13 mouse cellular contexts compared by ENCODE assay signal in the genomic region with DNA sequence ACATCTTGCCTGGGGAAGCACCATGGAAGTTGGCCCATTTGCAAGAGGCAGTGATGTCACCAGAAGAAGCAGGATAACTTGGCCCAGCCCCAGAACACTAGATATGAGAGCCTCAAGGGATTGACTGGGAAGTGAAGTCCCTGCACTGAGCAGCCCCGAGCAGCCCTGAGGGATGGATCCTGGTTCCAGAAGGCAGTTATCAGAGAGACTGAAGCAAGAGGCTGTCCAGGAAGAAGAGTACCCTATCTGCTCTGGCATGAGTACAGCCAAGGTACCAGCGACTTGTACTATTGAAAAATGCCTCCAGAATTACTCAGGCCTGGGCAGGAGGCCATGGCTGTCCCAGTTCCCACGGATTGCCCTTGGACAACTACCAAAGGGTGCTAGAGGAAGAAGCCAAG. TPM values are rescaled to one million over a fixed set of nuclear protein-coding genes. Genes with fewer than 3 reads are reported as not detected.
DNase-seq lines count a peak whose midpoint lies in the region; ATAC-seq and TF ChIP-seq lines count a peak whose summit lies in the region.
"Had no signal": no experiment of that assay in that cellular context is flagged by ENCODE, and none has a peak within 500 bp of the region (broad histone marks: within the 10 kb centered on the region; RNA-seq: fewer than 3 reads in every experiment).

No protein-coding gene starts in this region.

- WGBS in lung, postnatal 0 days, result 36% methylated on average over 3 of the region's 3 CpGs
- WGBS in heart, embryonic 12.5 days, result 42% methylated on average over 3 of the region's 3 CpGs
- 78% methylated on average over 3 of the region's 3 CpGs for WGBS in midbrain, embryonic 14.5 days

- H3ac ChIP-seq in myocyte (ENCODE audit: control insufficient read depth, insufficient read length), result no peak overlapping the region

- no peak for TF ChIP-seq EP300 in lung, postnatal 0 days (IDR thresholded peaks at IDR 0.05)

- no peak overlapping the region for H3K4me2 ChIP-seq in lung, postnatal 0 days (replicated peaks; ENCODE audit: low read depth, low read length)
- no peak overlapping the region for H3K4me2 ChIP-seq in heart, embryonic 12.5 days
- H3K4me2 ChIP-seq in myocyte (ENCODE audit: low read depth), result peak overlapping the region; percentile 49
- no peak overlapping the region for H3K4me2 ChIP-seq in midbrain, embryonic 14.5 days (ENCODE audit: low read length)
- H3K4me2 ChIP-seq: heart, embryonic 13.5 days; limb, embryonic 15.5 days had no signal

- H3K4me1 ChIP-seq in lung, postnatal 0 days (ENCODE audit: insufficient read depth, low read depth, low read length), result no peaks in the 10 kb centered on the region
- H3K4me1 ChIP-seq in heart, embryonic 12.5 days (replicated peaks), result 0 out of 2 replicates have a peak, but pooled peaks cover 5% of the 10 kb centered on the region
- H3K4me1 ChIP-seq in midbrain, embryonic 14.5 days (ENCODE audit: control insufficient read depth, insufficient read depth, low read length), result no peaks in the 10 kb centered on the region
- H3K4me1 ChIP-seq: limb, embryonic 15.5 days had no signal

- H3K9ac ChIP-seq in lung, postnatal 0 days (replicated peaks; ENCODE audit: low read depth), result no peak overlapping the region
- no peak overlapping the region for H3K9ac ChIP-seq in heart, embryonic 12.5 days
- H3K9ac ChIP-seq in midbrain, embryonic 14.5 days (replicated peaks; ENCODE audit: low read length), result no peak overlapping the region
- H3K9ac ChIP-seq: heart, embryonic 13.5 days; limb, embryonic 15.5 days had no signal

- H3K4me3 ChIP-seq in lung, postnatal 0 days (ENCODE audit: low read depth, low read length), result no peak overlapping the region
- H3K4me3 ChIP-seq in heart, embryonic 12.5 days, result no peak overlapping the region
- no peak overlapping the region for H3K4me3 ChIP-seq in myocyte
- no peak overlapping the region for H3K4me3 ChIP-seq in midbrain, embryonic 14.5 days (replicated peaks; ENCODE audit: low read depth, low read length)
- H3K4me3 ChIP-seq: heart, embryonic 13.5 days; limb, embryonic 15.5 days had no signal

- H3K79me2 ChIP-seq in myocyte (ENCODE audit: control insufficient read depth, insufficient read depth), result no peaks in the 10 kb centered on the region

- H3K27me3 ChIP-seq in lung, postnatal 0 days (replicated peaks; ENCODE audit: insufficient read depth, low read length), result no peaks in the 10 kb centered on the region
- no peaks in the 10 kb centered on the region for H3K27me3 ChIP-seq in heart, embryonic 12.5 days (replicated peaks)
- no peaks in the 10 kb centered on the region for H3K27me3 ChIP-seq in myocyte (ENCODE audit: control insufficient read depth, insufficient read depth, insufficient read length)
- H3K27me3 ChIP-seq in midbrain, embryonic 14.5 days (ENCODE audit: control insufficient read depth, insufficient read depth, low read length), result no peaks in the 10 kb centered on the region
- H3K27me3 ChIP-seq: heart, embryonic 13.5 days; limb, embryonic 15.5 days had no signal

- H3K27ac ChIP-seq in lung, postnatal 0 days (ENCODE audit: low read length), result no peak overlapping the region
- H3K27ac ChIP-seq in heart, embryonic 12.5 days (ENCODE audit: poor library complexity, severe bottlenecking), result no peak overlapping the region
- no peak overlapping the region for H3K27ac ChIP-seq in midbrain, embryonic 14.5 days (replicated peaks; ENCODE audit: low read depth, low read length)
- H3K27ac ChIP-seq: heart, embryonic 13.5 days; limb, embryonic 15.5 days had no signal

- no peak for TF ChIP-seq CTCF in lung, postnatal 0 days (IDR thresholded peaks at IDR 0.05)

- no peak for TF ChIP-seq POLR2A in myocyte (IDR thresholded peaks at IDR 0.05; ENCODE audit: insufficient read length, low read depth)

- H3K36me3 ChIP-seq in lung, postnatal 0 days (ENCODE audit: insufficient read depth, low read length), result no peaks in the 10 kb centered on the region
- no peaks in the 10 kb centered on the region for H3K36me3 ChIP-seq in heart, embryonic 12.5 days
- H3K36me3 ChIP-seq in myocyte (ENCODE audit: control insufficient read depth, insufficient read depth), result no peaks in the 10 kb centered on the region
- no peaks in the 10 kb centered on the region for H3K36me3 ChIP-seq in midbrain, embryonic 14.5 days (ENCODE audit: control insufficient read depth, insufficient read depth, low read length)
- H3K36me3 ChIP-seq: heart, embryonic 13.5 days; limb, embryonic 15.5 days had no signal

- H3K9me3 ChIP-seq in lung, postnatal 0 days (ENCODE audit: low read length), result no peaks in the 10 kb centered on the region
- H3K9me3 ChIP-seq in heart, embryonic 12.5 days (replicated peaks), result no peaks in the 10 kb centered on the region
- no peaks in the 10 kb centered on the region for H3K9me3 ChIP-seq in midbrain, embryonic 14.5 days (ENCODE audit: control insufficient read depth, low read length)
- H3K9me3 ChIP-seq: heart, embryonic 13.5 days; limb, embryonic 15.5 days had no signal

- intact Hi-C loops in left cerebral cortex, postnatal 10 days (cut with DNase I), result no loop called here

- DNase-seq in lung, adult 18-20 months, result peak; percentile 6 to 10
- no peak for DNase-seq in lung, postnatal 0 days (ENCODE audit: low spot score)
- DNase-seq in adrenal gland, postnatal 36 days, result peak; percentile 69
- DNase-seq in left cerebral cortex, postnatal 10 days (ENCODE audit: extremely low spot score in 1 of 2, low spot score in 2 of 2), result no peak
- DNase-seq in midbrain, embryonic 14.5 days, result no peak
- DNase-seq: right cerebral cortex, adult 18-20 months; thymus, adult 2 months had no signal

- ATAC-seq in lung, postnatal 0 days, result no peak
- ATAC-seq in heart, embryonic 12.5 days (ENCODE audit: insufficient number of reproducible peaks, low FRiP score), result peak; percentile 42; the same call in 1 of the 2 replicates
- ATAC-seq in megakaryocyte, adult 5-6 weeks (ENCODE audit: poor library complexity, severe bottlenecking), result no peak
- ATAC-seq in midbrain, embryonic 14.5 days (ENCODE audit: low FRiP score, low TSS enrichment), result no peak
- ATAC-seq: midbrain, embryonic 16.5 days had no signal

TF ChIP-seq in myocyte, 11 proteins besides CTCF, POLR2A, EP300 and RAD21:
- no peak for TF ChIP-seq TCF12 (IDR thresholded peaks at IDR 0.05; ENCODE audit: insufficient read depth, poor library complexity, severe bottlenecking)
- TF ChIP-seq MAX (IDR thresholded peaks at IDR 0.05; ENCODE audit: low read depth), result no peak
- TF ChIP-seq TCF3 (IDR thresholded peaks at IDR 0.05; ENCODE audit: insufficient read length, low read depth), result no peak
- TF ChIP-seq MYOD1 (IDR thresholded peaks at IDR 0.05; ENCODE audit: control insufficient read depth in 1 of 3, insufficient read length in 2 of 3, low read depth in 2 of 3), result no peak
- no peak for TF ChIP-seq USF1 (IDR thresholded peaks at IDR 0.05; ENCODE audit: low read depth)
- no peak for TF ChIP-seq POLR2AphosphoS2 (IDR thresholded peaks at IDR 0.05; ENCODE audit: insufficient read length, low read depth)
- TF ChIP-seq SRF (IDR thresholded peaks at IDR 0.05; ENCODE audit: control insufficient read depth, insufficient read length, low read depth), result no peak
- TF ChIP-seq REST (IDR thresholded peaks at IDR 0.05; ENCODE audit: insufficient read depth, insufficient read length), result no peak
- TF ChIP-seq MYOG (IDR thresholded peaks at IDR 0.05; ENCODE audit: control insufficient read depth in 1 of 3, insufficient read depth in 1 of 3, insufficient read length in 2 of 3, low read depth in 2 of 3), result no peak
- TF ChIP-seq E2F4 (IDR thresholded peaks at IDR 0.05; ENCODE audit: insufficient read depth), result no peak
- no peak for TF ChIP-seq CEBPB (IDR thresholded peaks at IDR 0.05; ENCODE audit: insufficient read depth, poor library complexity, severe bottlenecking)

RNA-seq across cellular contexts. Expression of gene Gria1, which starts 11.6 kb away (rescaled TPM):
- polyA plus RNA-seq in lung, postnatal 0 days (2015; fragmentation: Nextera tagmentation; extraction: Ambion mirVana), result 1.2 TPM in 2 replicates
- under 1 TPM; 0.20 to 0.26 TPM for total RNA-seq in adrenal gland, postnatal 36 days (2021)
- 2.8 and 3.6 TPM in 2 replicates for polyA plus RNA-seq in heart, embryonic 12.5 days (2016; fragmentation: Nextera tagmentation; extraction: Ambion mirVana)
- polyA plus RNA-seq in myocyte (2012; fragmentation: generic; extraction: Trizol), result 0.04 TPM
- total RNA-seq in left cerebral cortex, postnatal 10 days (2021), result 100 to 1,000 TPM; 219 to 226 TPM
- not detected in 2 replicates for total RNA-seq in megakaryocyte, adult 5-6 weeks (2015)
- total RNA-seq in megakaryocyte, adult 5-6 weeks (2017), result not detected in 2 replicates
- 30.5 and 31.9 TPM in 2 replicates for polyA plus RNA-seq in midbrain, embryonic 14.5 days (2014; fragmentation: Nextera tagmentation; extraction: Ambion mirVana)

Comparison
In these comparisons a context has a peak if more than half of its experiments do, and no peak if none do; other contexts are left out.
1. DNase-seq: peak in lung, adult 18-20 months (2 of 2) and adrenal gland, postnatal 36 days (2 of 2); none in lung, postnatal 0 days (single experiment), left cerebral cortex, postnatal 10 days (0 of 2) and midbrain, embryonic 14.5 days (single experiment).